Mouse (Mus musculus) spleen, adult 12 weeks (tissue): ENCODE data around the gene Pbx1.

Source experiments
- DNase-seq: peaks from one replicate; pipeline ENCODE4 v3.0.0; 2022; ENCODE audit warnings: low spot score

Pbx1 gene

DNA sequence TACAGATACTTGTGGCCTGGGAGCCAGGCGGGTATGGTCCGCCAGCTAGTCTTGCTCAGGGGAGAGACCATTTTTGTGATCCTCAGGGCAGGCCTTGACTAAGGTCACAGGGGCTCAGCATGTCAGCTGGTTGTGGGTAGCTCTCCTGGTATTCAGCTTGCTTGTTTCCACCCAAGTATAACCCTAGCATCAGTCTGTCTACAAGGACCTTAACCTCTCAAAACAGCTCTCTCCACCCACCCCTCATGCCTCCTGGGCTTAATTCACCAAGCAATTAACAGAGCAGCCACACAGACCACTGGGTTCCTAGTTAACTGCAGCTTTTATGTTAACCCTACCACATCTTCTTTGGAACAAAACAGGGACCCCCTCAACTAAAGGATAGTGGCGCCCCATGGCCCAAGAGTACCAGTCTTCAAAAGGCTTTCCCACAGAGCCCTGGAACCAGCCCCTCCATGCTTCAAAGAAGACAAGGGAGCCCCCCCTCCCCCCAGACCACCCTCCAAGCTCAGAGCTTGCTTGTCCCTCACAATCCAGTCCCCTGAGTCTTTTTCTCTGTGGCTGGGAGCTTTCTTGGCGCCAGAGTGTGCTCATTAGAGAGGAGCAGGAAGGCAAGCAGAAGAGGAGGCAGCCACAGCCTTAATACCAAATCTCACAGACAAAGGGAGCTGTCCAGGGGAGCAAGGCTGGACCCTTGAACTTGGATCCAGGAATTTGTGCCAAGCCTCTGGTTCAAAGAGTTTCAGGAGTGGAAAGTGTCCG lies 48.1 kb downstream of the Pbx1 start:
- DNase-seq, result no peak

- DNase-seq, result no peak
Observed at GRCm38 (mm10) chr1:168382823-168383157, 49.3 kb downstream of the Pbx1 start.

DNA sequence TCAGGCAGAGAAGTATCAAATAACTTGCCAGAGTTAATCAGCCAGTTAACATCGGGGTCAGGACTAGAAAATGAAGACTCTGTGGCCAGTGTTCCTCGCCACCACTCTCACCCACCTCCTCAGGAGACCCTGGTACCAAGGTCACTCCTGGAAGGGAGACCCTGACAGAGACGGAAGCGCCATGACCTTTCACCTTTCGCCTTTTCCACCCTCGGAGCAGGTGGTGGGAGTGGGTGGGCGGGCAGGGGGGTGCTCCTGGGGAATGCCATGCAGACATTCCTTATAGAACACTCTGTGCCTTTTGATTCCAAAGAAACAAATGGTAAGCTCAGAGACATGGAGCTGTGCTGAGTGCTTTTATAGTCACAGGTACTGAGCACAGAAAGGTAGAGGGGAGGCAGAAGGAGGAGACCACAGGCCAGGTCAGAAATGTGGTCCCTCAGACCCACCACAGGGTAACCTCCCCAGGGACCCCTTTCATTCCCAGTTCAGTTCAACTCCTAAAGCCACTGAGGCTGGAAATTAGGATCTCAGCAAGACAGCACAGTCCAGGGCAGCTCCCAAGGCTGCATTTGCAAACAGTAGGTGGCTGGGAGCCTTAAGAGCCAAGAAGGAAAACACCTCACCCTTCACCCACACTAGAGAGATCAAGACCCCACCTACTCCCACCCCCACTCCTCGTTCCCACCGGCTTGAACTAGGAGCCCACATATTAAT lies 49.8 kb downstream of the Pbx1 start:
- no peak for DNase-seq

DNA sequence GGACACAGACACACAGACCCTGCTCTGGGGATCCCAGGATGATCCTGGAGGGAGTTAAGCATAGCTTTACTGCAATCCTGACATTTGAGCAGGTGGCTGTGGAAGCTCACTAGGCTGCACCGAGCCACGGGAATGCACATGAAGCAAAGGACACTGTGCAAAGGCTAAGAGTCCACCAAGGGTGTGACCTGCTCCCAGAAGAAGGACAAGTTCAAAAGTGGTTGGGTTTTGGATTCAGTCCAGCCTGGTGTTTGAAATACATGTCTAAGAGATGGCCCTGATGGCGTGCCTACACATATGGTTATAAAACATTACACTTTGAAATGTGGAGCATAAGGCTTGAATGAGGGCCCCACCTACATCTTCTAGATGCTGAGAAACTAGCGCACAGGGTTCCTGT lies 50.6 kb downstream of the Pbx1 start:
- DNase-seq, result no peak

DNA sequence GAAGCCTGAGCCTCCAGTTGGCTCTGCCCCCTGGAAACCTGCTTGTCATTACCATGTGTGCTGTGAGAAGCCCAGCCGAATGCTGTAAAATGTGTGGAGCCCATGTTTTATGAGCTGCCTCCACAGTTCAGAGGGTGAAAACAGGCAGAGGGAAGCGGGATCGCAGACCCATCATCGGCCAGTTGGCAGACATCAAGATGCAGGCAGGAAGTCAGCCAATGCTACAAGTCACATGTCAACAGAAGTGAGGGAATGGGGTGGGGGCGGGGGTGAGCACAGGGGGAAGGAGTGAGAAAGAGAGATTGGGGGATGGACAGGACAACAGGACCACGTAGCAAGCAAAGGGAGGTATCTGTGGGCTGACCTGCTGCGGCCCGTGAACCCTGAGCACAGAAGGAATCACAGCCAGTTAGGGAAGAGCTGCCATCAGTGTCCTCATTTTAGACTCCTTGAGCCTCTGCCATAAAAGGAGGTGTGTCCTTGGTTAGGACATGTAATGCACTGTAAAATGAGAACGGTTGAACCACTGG lies 51.8 kb downstream of the Pbx1 start:
- no peak for DNase-seq

GRCm38 (mm10) chr1:168377650-168378049 lies 54.4 kb downstream of the Pbx1 start:
- DNase-seq, result no peak

DNA sequence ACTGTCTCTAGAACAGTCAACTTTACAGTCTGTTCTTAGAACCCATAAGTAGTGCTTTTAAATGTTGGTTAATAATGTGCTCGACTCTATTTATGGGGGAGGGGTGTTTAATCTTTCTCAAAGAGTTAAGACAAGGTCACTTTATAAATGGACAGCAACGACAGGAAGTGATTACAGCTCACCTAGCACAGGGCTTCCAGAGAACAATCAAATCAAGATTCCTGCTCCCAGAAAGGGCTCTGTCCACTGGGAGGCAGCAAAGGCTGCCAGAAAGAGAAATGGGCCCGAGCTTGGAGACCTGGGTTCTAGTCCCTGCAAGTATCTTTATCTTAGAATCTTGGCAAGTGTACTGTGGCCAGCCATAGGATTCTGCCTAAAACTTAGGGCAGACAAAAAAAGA lies 55.7 kb downstream of the Pbx1 start:
- no peak for DNase-seq

DNA sequence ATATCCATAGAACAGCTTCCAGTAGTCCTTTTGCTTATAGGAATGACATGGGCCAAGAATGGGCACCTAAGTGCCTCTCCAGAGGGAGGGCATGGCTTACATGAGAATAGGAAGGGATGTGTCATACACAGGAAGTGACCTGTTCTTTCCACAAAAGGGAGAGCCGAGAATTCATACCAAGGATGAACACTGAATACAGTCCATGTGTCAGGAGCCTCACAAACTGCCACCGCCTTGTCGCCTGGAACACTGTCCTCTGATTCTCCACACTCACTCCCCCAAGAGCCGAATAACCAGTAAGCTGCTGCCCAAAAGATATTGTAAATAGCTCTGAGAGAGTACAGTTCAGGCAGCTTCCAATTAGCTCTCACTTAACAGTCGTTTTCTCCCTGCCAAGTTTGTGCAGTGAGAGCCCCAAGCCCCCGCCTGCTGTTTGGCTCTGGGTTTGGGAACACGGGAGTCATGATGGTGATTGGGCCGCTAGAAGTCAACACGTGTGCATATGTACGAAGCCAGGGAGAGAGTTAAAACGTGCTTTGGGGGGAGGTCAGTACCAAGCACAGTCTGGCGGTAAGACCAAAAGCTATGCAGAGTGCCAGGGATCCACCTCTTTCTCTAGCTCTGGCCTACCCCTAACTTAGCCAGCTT lies 57.0 kb downstream of the Pbx1 start:
- no peak for DNase-seq

- DNase-seq, result no peak
Observed at GRCm38 (mm10) chr1:168372089-168372488, 60.0 kb downstream of the Pbx1 start.

GRCm38 (mm10) chr1:168370966-168371365 lies 61.1 kb downstream of the Pbx1 start:
- DNase-seq, result no peak

DNA sequence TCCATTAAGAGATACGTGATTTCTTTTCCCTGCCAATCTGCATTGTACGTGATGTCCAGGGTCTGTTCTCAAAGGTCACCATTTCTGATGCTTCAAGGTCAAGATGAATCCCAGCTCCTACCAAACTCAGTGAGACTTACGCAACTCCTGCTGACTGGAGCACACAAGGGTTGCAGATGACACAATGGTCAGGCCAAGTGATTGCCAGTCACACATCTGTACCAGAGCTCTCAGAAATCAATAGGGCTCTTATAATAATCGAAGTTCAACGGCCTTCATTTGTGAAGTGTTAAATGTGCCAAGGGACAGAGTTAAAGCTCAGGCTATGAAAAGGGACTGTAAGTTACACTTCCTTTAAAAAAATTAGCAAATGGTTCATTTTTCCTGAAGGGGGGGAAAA lies 65.8 kb downstream of the Pbx1 start:
- DNase-seq, result no peak

GRCm38 (mm10) chr1:168364325-168364724 lies 67.7 kb downstream of the Pbx1 start:
- DNase-seq, result no peak

- DNase-seq, result no peak
Observed at GRCm38 (mm10) chr1:168363053-168363452, 69.0 kb downstream of the Pbx1 start.

DNA sequence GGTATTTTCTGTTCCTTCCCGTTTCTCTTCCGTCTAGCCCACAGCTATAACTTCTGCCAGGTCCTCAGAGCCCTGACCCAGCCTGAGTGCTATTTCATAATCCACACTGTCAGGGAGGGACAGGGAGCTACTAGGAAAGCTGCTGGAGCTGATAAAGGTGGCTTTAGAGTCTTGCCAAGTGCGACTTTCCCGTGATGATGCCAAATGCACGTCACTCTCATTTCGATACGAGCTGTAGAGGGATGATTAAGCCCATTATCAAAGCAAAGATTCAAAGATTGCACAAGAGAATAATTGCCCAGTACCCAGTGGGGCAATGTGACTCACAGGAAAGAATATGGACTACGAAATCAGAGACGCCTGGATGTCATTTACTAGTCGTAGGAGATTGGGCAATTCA lies 69.6 kb downstream of the Pbx1 start:
- DNase-seq, result no peak

DNA sequence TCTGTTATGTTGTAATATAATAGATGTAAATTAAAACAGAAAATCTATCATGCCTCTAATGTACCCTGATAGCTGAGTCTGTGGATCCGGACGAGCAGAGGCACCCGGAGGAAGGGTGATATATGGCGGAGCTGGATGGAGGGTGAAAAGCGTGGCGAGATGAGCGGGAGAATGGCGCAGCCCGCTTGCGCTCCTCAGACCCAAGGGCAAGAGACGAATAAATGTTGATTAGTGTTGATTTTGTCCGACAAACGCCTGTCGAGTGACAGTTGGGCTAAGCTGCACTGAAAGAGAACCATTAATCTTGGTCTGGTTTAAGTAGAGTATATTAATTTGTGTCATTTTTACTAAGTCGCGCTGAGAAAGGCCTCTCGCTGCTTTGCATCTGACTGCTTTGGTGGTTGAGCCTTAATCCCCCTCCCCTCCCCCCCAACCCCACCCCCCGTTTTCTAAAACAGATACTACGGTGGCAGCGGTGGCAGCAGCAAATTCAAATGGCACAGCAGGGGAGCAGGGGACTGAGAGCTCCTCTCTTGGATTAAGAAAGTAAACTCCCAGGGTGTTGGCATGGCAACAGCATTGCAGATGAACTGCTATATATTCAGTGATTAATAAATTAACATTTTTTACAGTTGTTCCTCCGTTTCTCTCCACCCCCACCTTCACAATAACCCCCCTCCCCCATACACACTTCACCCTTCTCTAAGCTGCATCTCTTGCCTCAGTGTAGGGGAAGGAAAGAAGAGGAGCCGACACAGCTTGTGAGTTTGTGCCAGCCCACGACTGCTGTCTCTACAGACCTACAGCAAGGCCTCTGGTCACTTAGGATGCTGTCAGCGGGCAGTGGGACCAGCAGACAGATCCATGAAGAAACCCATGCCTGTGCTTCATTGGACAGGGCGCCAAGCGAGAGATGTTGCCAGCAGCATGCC lies 74.1 kb downstream of the Pbx1 start:
- no peak for DNase-seq

DNA sequence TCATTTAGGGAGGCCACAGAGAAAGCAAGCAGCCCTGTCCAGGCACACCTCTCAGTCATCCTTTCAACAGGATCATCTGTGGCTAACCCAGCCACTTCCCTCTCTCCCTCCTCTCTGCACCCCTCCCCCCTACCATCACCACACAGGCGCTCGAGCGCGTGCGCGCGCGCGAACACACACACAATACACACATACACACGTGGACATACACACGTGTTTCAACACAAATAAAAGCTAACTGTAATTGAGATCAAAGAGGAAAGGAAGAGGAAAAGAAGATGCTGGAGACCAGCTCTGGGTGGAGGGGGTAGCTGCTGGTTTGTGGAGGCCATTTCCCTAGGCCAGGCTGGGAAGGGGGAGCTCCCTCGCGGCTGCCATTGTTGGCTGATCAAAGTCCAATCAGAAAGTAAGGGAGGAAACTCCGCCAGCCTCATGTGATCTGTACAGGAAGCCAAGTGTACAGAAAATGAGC lies 75.1 kb downstream of the Pbx1 start:
- no peak for DNase-seq

DNA sequence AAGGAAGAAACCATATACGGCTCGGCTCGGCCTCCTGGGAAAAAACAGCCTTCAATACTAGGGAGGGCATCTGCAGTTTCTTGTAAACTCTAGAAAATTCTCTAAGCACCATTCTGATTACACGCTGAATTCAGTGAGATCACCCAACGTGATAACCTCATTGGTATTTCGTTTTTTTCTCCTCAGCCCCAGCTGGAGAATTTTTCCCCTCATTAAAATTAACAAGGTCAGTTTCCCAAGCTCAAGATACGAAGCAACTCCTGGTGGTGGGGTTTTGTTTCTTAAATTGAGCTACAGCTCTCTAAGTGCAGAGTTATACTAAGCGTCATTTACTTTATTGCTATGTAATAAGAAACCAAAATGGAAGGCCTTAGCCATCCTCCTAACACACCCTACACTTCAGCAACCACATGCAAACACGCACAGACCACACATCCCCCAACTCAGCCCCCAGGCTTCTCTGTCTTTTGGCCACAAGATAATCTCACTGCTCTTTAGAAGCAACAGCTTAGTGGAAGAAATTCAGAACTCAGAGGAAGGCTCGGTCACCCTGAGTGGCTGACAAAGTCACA lies 76.0 kb downstream of the Pbx1 start:
- DNase-seq, result no peak

DNA sequence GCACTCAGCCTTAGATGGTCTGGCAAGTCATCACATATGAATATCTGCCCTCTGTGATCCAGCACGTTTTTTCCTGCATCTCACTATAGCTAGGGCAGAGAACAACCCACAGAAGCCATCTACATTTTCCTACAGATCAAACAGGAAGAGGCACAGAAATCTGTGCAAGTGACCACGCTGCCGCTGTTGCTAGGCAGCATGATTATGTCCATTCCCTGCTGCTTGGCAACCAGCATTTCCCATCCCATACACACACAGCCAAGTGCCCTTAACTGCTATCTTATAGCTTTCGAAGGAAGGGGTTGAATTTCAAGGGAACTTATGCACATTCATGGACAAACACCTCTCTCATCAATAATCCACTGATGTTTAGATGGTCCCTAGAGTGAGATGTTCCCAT lies 77.1 kb downstream of the Pbx1 start:
- DNase-seq, result no peak

DNA sequence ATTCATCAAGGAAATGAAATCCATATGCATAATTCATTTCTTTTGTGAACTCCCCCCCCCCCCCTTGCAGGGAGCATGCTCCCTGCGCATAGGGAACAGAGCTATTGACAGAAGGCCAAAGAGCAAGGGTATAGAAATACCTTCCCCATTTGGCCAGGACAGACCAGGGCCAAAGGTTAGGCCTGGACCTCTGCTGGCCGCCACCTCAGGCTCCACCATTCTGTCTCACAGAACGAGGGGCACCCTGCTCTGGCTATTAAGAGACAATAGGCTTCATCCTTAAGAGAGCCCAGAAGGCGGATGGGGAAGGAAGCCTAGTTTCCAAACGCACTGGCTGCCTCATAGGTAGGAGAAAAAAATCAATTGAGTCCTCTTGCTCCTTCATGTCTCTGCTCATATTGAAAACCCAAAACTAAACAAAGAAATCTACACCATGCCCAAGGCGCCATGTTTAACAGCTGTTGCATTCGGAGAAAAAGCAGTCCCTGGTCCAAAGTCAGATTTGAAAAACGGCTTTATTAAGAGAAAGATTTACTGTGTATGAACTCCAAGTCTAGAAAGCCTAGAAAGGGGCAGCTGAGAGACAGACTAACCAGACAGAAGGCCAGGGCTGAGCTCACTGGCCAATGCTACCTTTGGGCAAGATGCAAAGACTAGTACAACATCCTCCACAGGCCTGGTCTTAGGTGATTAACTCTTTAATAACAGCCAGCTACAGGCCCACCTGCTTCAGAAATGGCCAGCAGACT lies 83.9 kb downstream of the Pbx1 start:
- DNase-seq, result no peak

DNA sequence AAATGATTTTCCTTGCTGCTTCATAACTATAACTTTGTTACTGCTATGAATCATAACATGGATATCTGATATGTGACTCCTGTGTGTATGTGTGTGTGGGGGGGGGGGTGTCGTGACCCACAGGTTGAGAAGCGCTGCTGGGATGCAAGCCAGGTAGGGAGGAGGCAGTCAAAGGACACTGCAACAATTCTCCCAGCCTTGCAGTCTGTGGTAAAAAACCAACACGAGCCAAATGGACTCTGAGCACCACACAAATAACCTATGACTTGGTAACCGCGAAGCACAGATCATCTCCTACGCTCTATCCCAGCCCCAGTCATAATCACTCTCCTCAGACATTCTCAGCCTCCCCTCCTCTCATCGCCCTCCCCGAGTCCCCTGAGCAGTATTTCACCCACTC lies 87.2 kb downstream of the Pbx1 start:
- DNase-seq, result no peak

DNA sequence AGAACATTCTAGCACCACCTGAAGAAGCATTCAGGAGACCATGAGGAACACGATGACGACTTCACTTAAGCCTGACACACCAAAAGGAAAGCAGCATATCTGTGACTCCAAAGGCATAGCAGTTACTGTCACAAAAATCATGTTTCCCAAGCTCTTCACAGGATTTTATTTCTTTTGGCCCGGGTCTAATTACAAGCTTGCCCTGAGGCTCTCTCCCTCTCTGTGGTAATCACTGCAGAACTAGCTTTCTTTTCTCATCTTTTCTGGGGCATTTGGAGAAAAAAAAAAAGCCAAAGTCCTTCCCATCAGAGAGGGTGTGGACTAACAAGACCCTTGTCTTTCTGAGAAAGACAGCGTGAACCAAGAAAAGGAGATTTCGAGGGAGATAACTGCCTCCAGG lies 87.8 kb downstream of the Pbx1 start:
- DNase-seq, result no peak
